Mouse (Mus musculus) heart, embryonic 13.5 days (tissue): ENCODE measurements around the gene Gm21865. TPM values are rescaled to one million over a fixed set of nuclear protein-coding genes. Genes with fewer than 3 reads are reported as not detected.
"Not testable (repeated sequence)": the region's sequence is repeated elsewhere in the genome, so short reads cannot be mapped to it uniquely, and the experiment has no call there.

ENCODE experiments used
- ATAC-seq: fragments of 200-750 bp; cut with Nextera tagmentation; 2 replicates; pipeline ENCODE4 v1.8.0; 2017; ENCODE audit warnings: moderate TSS enrichment; ENCODE audit not compliant: insufficient number of reproducible peaks, low FRiP score, low TSS enrichment; ENCODE audit errors: extremely low read depth
- H3K27ac ChIP-seq: fragments of 300-500 bp; sonication (generic); replicated peaks from 2 replicates; pipeline ENCODE4 v1.5.1; 2015; ENCODE audit warnings: moderate library complexity, mild to moderate bottlenecking, inconsistent platforms
- H3K27me3 ChIP-seq: fragments of 300-500 bp; sonication (generic); replicated peaks from 2 replicates; pipeline ENCODE4 v1.6.1; 2015; ENCODE audit warnings: mild to moderate bottlenecking, inconsistent platforms
- H3K36me3 ChIP-seq: fragments of 300-500 bp; sonication (generic); 2 replicates; pipeline ENCODE4 v1.6.1; 2015; ENCODE audit warnings: mild to moderate bottlenecking, inconsistent platforms
- H3K4me1 ChIP-seq: fragments of 300-500 bp; sonication (generic); 2 replicates; pipeline ENCODE4 v1.6.1; 2015; ENCODE audit warnings: inconsistent platforms
- H3K4me2 ChIP-seq: fragments of 300-500 bp; sonication (generic); 2 replicates; pipeline ENCODE4 v1.6.1; 2015; ENCODE audit warnings: inconsistent platforms, mild to moderate bottlenecking, moderate library complexity
- H3K4me3 ChIP-seq: fragments of 300-500 bp; sonication (generic); 2 replicates; pipeline ENCODE4 v1.5.1; 2015; ENCODE audit warnings: moderate library complexity, mild to moderate bottlenecking, inconsistent platforms
- H3K9ac ChIP-seq: fragments of 300-500 bp; sonication (generic); 2 replicates; pipeline ENCODE4 v1.6.1; 2015; ENCODE audit warnings: inconsistent platforms, mild to moderate bottlenecking, moderate library complexity
- H3K9me3 ChIP-seq: fragments of 300-500 bp; sonication (generic); 2 replicates; pipeline ENCODE4 v1.6.1; 2016; ENCODE audit warnings: inconsistent platforms
- WGBS: fragments of 180-500 bp; shearing (Covaris S2); methylation state at CpG from one replicate; pipeline ENCODE4 v1.1.7; 2015; ENCODE audit warnings: mixed read lengths; 5-methylcytosine and 5-hydroxymethylcytosine counted together
- polyA plus RNA-seq: library from polyadenylated mRNA; unstranded; fragments of >200 nt; fragmentation: Nextera tagmentation; extraction: Ambion mirVana; gene quantifications from 2 replicates; pipeline ENCODE4 v1.2.1, GENCODE M21; 2015

The Gm21865 gene
- not detected in 2 replicates for polyA plus RNA-seq

DNA sequence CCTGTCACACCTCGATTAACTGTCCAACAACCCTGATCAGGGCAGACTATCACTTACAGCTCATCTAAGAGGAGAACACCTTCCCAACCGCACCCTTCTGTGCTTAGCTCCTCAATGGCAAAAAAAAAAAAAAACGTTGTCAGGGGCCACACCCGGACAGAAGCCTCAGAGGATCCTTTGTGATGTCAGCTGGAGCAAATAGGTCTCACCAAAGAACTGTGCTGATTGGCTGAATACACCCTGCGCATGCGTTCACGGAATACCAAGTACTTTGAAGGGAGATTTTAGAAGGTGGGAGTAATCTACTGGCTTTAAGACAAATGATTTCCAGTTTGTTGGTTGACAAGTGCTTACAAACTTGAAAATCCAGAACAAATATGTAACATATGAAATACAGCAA, at the start of gene Gm21865:
Gene Gm21865, minus strand, starts transcription at position 101 of the 400 bp plus-strand sequence.
- no CpG with 5 or more reads among the region's 7 CpGs for WGBS
- not testable (repeated sequence) for H3K27ac ChIP-seq, H3K4me2 ChIP-seq, H3K9me3 ChIP-seq, ATAC-seq, H3K4me1 ChIP-seq, H3K27me3 ChIP-seq, H3K36me3 ChIP-seq, H3K4me3 ChIP-seq, H3K9ac ChIP-seq

Other genes with a start within 250 kb of the Gm21865 start
- not detected in 2 replicates for gene Gm21882, start 64.6 kb upstream of the Gm21865 start, polyA plus RNA-seq